Mouse (Mus musculus) liver, adult 2 months (tissue): ENCODE data around the gene Cwh43. TPM values are rescaled to one million over a fixed set of nuclear protein-coding genes. Genes with fewer than 3 reads are reported as not detected.
A peak's percentile ranks its signal among the peaks of the same experiment; 100 is the strongest.

Experiments
- DNase-seq: peaks from one replicate; pipeline ENCODE4 v3.0.0-alpha.2; 2011; ENCODE audit warnings: low read depth, low spot score; ENCODE audit errors: extremely low read depth
- H3K27ac ChIP-seq: fragments of 200-500 bp; replicated peaks from 2 replicates; pipeline ENCODE4 v1.5.1; 2012; ENCODE audit warnings: low read depth, mild to moderate bottlenecking, control low read depth, inconsistent platforms, low read length; ENCODE audit not compliant: insufficient read depth
- H3K27me3 ChIP-seq: fragments of 200-500 bp; 2 replicates; pipeline ENCODE4 v1.6.1; 2012; ENCODE audit warnings: mild to moderate bottlenecking, moderate library complexity, low read length, inconsistent platforms; ENCODE audit not compliant: control insufficient read depth, insufficient read depth
- H3K36me3 ChIP-seq: fragments of 200-500 bp; 2 replicates; pipeline ENCODE4 v1.6.1; 2012; ENCODE audit warnings: low read length, inconsistent platforms; ENCODE audit not compliant: control insufficient read depth, insufficient read depth
- H3K4me1 ChIP-seq: fragments of 200-500 bp; 2 replicates; pipeline ENCODE4 v1.6.1; 2011; ENCODE audit warnings: low read length; ENCODE audit not compliant: control insufficient read depth, insufficient read depth
- H3K4me3 ChIP-seq: fragments of 200-500 bp; 2 replicates; pipeline ENCODE4 v1.5.1; 2011; ENCODE audit warnings: low read depth, mild to moderate bottlenecking, control low read depth, low read length, moderate library complexity; ENCODE audit not compliant: insufficient read depth
- H3K79me2 ChIP-seq: fragments of 200-500 bp; 2 replicates; pipeline ENCODE4 v1.6.1; 2012; ENCODE audit warnings: inconsistent platforms, mild to moderate bottlenecking, low read length, moderate library complexity; ENCODE audit not compliant: control insufficient read depth, insufficient read depth
- H3K9ac ChIP-seq: fragments of 200-500 bp; 2 replicates; pipeline ENCODE4 v1.6.1; 2012; ENCODE audit warnings: low read depth, mild to moderate bottlenecking, control low read depth, inconsistent platforms, low read length
- CTCF ChIP-seq: fragments of 200-500 bp; IDR thresholded peaks from 2 replicates; pipeline ENCODE4 v1.5.1; 2011; ENCODE audit warnings: low read depth, low read length, control low read depth
- POLR2A ChIP-seq: fragments of 200-500 bp; IDR thresholded peaks from 2 replicates; pipeline ENCODE4 v1.6.1; 2011; ENCODE audit warnings: low read length, control low read depth; ENCODE audit not compliant: insufficient read depth; ENCODE audit errors: extremely low read depth
- WGBS: fragments of 180-500 bp; shearing (Covaris S2); methylation state at CpG from one replicate; pipeline ENCODE4 v1.1.7; 2018; 5-methylcytosine and 5-hydroxymethylcytosine counted together
- polyA plus RNA-seq: library from polyadenylated mRNA; depleted of rRNA; stranded (reverse); fragments of >200 nt; gene quantifications from 2 replicates; pipeline ENCODE4 v1.2.3, GENCODE M21; 2012
- total RNA-seq: library from RNA; depleted of rRNA; stranded (reverse); fragments of >200 nt; gene quantifications from 2 replicates; pipeline ENCODE4 v1.2.3, GENCODE M21; 2014

Cwh43 gene
- total and polyA plus RNA-seq, 2 experiments = not detected

- 83% methylated on average over 9 of the region's 9 CpGs for WGBS
Measured at GRCm38 (mm10) chr5:73376041-73376440, 29.8 kb upstream of the Cwh43 start.

GRCm38 (mm10) chr5:73376491-73376890 is 29.4 kb upstream of the Cwh43 start:
- DNase-seq = no peak
- H3K27ac ChIP-seq = no peak overlapping the region
- no peak overlapping the region for H3K9ac ChIP-seq
- H3K4me3 ChIP-seq = no peak overlapping the region
- H3K27me3 ChIP-seq = no peaks in the 10 kb centered on the region
- H3K36me3 ChIP-seq = no peaks in the 10 kb centered on the region
- H3K4me1 ChIP-seq = peaks cover 7% of the 10 kb centered on the region
- no peaks in the 10 kb centered on the region for H3K79me2 ChIP-seq
- 52% methylated on average over 7 of the region's 7 CpGs for WGBS
- no peak for TF ChIP-seq POLR2A
- no peak for TF ChIP-seq CTCF

More at GRCm38 (mm10) chr5:73376041-73376440, 29.8 kb upstream of the Cwh43 start:
- Histone ChIP-seq H3K79me2 (no peaks in the 10 kb centered on the region), H3K27me3 (no peaks in the 10 kb centered on the region), H3K9ac (no peak overlapping the region), H3K27ac (no peak overlapping the region), H3K4me1 (0 out of 2 replicates have a peak, but pooled peaks cover 3% of the 10 kb centered on the region), H3K4me3 (no peak overlapping the region), H3K36me3 (no peaks in the 10 kb centered on the region)
- TF ChIP-seq POLR2A = no peak
- no peak for TF ChIP-seq CTCF
- DNase-seq = no peak

- H3K79me2 ChIP-seq = no peaks in the 10 kb centered on the region
- peak; percentile 50 for TF ChIP-seq CTCF
- TF ChIP-seq POLR2A = no peak
- H3K27ac ChIP-seq = no peak overlapping the region
- 22% methylated on average over 3 of the region's 3 CpGs for WGBS
- H3K9ac ChIP-seq = no peak overlapping the region
- H3K27me3 ChIP-seq = no peaks in the 10 kb centered on the region
- DNase-seq = peak; percentile 51
- no peak overlapping the region for H3K4me3 ChIP-seq
- H3K4me1 ChIP-seq = peaks cover 12% of the 10 kb centered on the region
- H3K36me3 ChIP-seq = no peaks in the 10 kb centered on the region
Measured at GRCm38 (mm10) chr5:73379908-73380307, 26.0 kb upstream of the Cwh43 start.

- WGBS = 70% methylated on average over 8 of the region's 8 CpGs
- H3K9ac ChIP-seq = no peak overlapping the region
- no peak for DNase-seq
- peaks cover 12% of the 10 kb centered on the region for H3K4me1 ChIP-seq
- no peaks in the 10 kb centered on the region for H3K36me3 ChIP-seq
- H3K27me3 ChIP-seq = no peaks in the 10 kb centered on the region
- no peaks in the 10 kb centered on the region for H3K79me2 ChIP-seq
- no peak overlapping the region for H3K27ac ChIP-seq
- no peak for TF ChIP-seq CTCF
- TF ChIP-seq POLR2A = no peak
- no peak overlapping the region for H3K4me3 ChIP-seq
Measured at GRCm38 (mm10) chr5:73380829-73381228, 25.0 kb upstream of the Cwh43 start.

- Histone ChIP-seq H3K36me3 (no peaks in the 10 kb centered on the region), H3K4me3 (no peak overlapping the region), H3K27me3 (no peaks in the 10 kb centered on the region), H3K4me1 (peaks cover 12% of the 10 kb centered on the region), H3K27ac (no peak overlapping the region), H3K9ac (no peak overlapping the region), H3K79me2 (no peaks in the 10 kb centered on the region)
- no peak for TF ChIP-seq CTCF
- no peak for TF ChIP-seq POLR2A
- DNase-seq = peak; percentile 73
- 41% methylated on average over 7 of the region's 7 CpGs for WGBS
Measured at GRCm38 (mm10) chr5:73381510-73381909, 24.4 kb upstream of the Cwh43 start.

GRCm38 (mm10) chr5:73381976-73382540 is 23.8 kb upstream of the Cwh43 start:
- Histone ChIP-seq H3K4me1 (peaks cover 12% of the 10 kb centered on the region), H3K79me2 (no peaks in the 10 kb centered on the region), H3K27ac (no peak overlapping the region), H3K27me3 (no peaks in the 10 kb centered on the region), H3K4me3 (no peak overlapping the region), H3K36me3 (no peaks in the 10 kb centered on the region), H3K9ac (no peak overlapping the region)
- 49% methylated on average over 9 of the region's 9 CpGs for WGBS
- DNase-seq = peak; percentile 63
- TF ChIP-seq CTCF (no peak), POLR2A (no peak)
